Comparison of ENCODE assay signal across 21 mouse cellular contexts in the genomic region with DNA sequence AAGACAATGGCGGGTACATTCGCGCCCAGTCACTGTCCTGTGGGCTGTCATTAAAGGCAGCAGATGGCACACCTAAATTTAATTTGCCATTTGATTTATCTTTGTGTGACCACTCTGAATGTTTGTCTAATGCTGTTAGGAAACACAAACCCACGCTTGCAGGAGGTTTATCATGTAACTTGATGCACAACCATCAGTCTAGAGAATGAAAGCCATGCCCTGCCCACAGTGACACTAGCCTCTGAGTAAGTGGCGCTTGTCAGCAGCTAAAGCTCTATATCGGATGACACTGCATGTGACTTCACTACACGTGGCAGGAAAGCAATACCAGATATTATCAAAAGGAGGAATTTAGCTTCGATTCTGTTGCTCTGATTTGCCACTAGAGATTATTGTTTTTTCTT.
A peak's percentile ranks its signal among the peaks of the same experiment; 100 is the strongest.
DNase-seq lines count a peak whose midpoint lies in the region; TF ChIP-seq lines count a peak whose summit lies in the region.
"Had no signal": no experiment of that assay in that cellular context is flagged by ENCODE, and none has a peak within 500 bp of the region (broad histone marks: within the 10 kb centered on the region; RNA-seq: fewer than 3 reads in every experiment).

No protein-coding gene starts in this region.

- H3K36me3 ChIP-seq in C2C12 (ENCODE audit: control insufficient read depth, insufficient read depth), result no peaks in the 10 kb centered on the region
- H3K36me3 ChIP-seq: heart, embryonic 13.5 days; hindbrain, embryonic 10.5 days; midbrain, embryonic 13.5 days had no signal

- no peak overlapping the region for H3K4me3 ChIP-seq in C2C12 (ENCODE audit: insufficient read depth, poor library complexity, severe bottlenecking)
- H3K4me3 ChIP-seq: erythroblast, embryonic 14.5 days; gastrocnemius, adult 2 months; heart, embryonic 13.5 days; hindbrain, embryonic 10.5 days; midbrain, embryonic 13.5 days had no signal

- peak; percentile 12 for DNase-seq in adrenal gland, postnatal 14 days
- DNase-seq in adrenal gland, postnatal 4 days (ENCODE audit: low spot score in 2 of 2), result no peak
- DNase-seq in CD4-positive, CD25-positive, alpha-beta regulatory T cell, adult 2 months (ENCODE audit: low read depth, low spot score), result peak; percentile 30
- peak; percentile 78 for DNase-seq in induced T-regulatory cell, adult 2 months (ENCODE audit: low read depth)
- DNase-seq in testis, postnatal 10 days (ENCODE audit: low spot score), result no peak
- DNase-seq in embryo, embryonic 11 days, result no peak
- DNase-seq: cerebellum, adult 11 months; cerebellum, adult 9-10 months; gastrocnemius, adult 2 months; heart, postnatal 10 days; kidney, postnatal 10 days; liver; lung, adult 2 months; lung, postnatal 10 days; retina, postnatal 1 day; right cerebral cortex, postnatal 14 days had no signal

- H3ac ChIP-seq in C2C12 (ENCODE audit: control insufficient read depth, insufficient read length, low read depth), result no peak overlapping the region

- no peaks in the 10 kb centered on the region for H3K79me2 ChIP-seq in C2C12 (ENCODE audit: control insufficient read depth, insufficient read depth)

- H3K27me3 ChIP-seq in C2C12 (ENCODE audit: control insufficient read depth, insufficient read depth, insufficient read length), result no peaks in the 10 kb centered on the region
- H3K27me3 ChIP-seq: heart, embryonic 13.5 days; midbrain, embryonic 13.5 days had no signal

- no peaks in the 10 kb centered on the region for H3K79me3 ChIP-seq in C2C12 (ENCODE audit: low read depth)

- TF ChIP-seq CTCF in C2C12 (IDR thresholded peaks at IDR 0.05; ENCODE audit: control insufficient read depth, insufficient read depth, insufficient read length), result no peak

TF ChIP-seq in C2C12, 6 proteins besides CTCF, POLR2A, EP300 and RAD21:
- peak; percentile 66 for TF ChIP-seq USF1 (IDR thresholded peaks at IDR 0.05; ENCODE audit: low read depth)
- TF ChIP-seq MAX (IDR thresholded peaks at IDR 0.05), result no peak
TF ChIP-seq in C2C12: peak in this region for 1.

Comparison
In these comparisons a context has a peak if more than half of its experiments do, and no peak if none do; other contexts are left out.
1. DNase-seq: peak in adrenal gland, postnatal 14 days (single experiment), CD4-positive, CD25-positive, alpha-beta regulatory T cell, adult 2 months (single experiment) and induced T-regulatory cell, adult 2 months (single experiment); none in adrenal gland, postnatal 4 days (0 of 2), testis, postnatal 10 days (single experiment) and embryo, embryonic 11 days (single experiment).